Mouse (Mus musculus) bone marrow, adult 2 months (tissue): Measurements from ENCODE around the gene Aoah.

Source experiments
- CTCF ChIP-seq: fragments of 200-500 bp; IDR thresholded peaks from 2 replicates; pipeline ENCODE4 v1.5.1; 2011; ENCODE audit warnings: low read length, control low read depth; ENCODE audit not compliant: control insufficient read depth, insufficient read depth
- POLR2A ChIP-seq: fragments of 200-500 bp; IDR thresholded peaks from 2 replicates; pipeline ENCODE4 v1.6.1; 2011; ENCODE audit warnings: low read depth, mild to moderate bottlenecking, control low read depth, low read length, borderline replicate concordance; ENCODE audit not compliant: control insufficient read depth

GRCm38 (mm10) chr13:20799772-20800171 is 5.9 kb downstream of the Aoah start:
- TF ChIP-seq CTCF, result no peak
- no peak for TF ChIP-seq POLR2A
